Mouse (Mus musculus): ENCODE results near the gene Ptges3l. TPM values are rescaled to one million over a fixed set of nuclear protein-coding genes. Genes with fewer than 3 reads are reported as not detected.

The Ptges3l gene
- polyA plus RNA-seq, 1 experiment from 2014 or later: 8.1 TPM

Small RNA genes lying within 50 kb of the gene (microRNA-seq; reads per million reads assigned to microRNA genes)
- gene Mir6929: 0.55 reads per million

Other genes with a start within 250 kb of the Ptges3l start
- 0.15 and 0.27 TPM in 2 replicates for gene Ccr10, start 249.9 kb downstream of the Ptges3l start, polyA plus RNA-seq (2015; fragmentation: Nextera tagmentation; extraction: Ambion mirVana)
- gene Ezh1, start 198.9 kb downstream of the Ptges3l start, polyA plus RNA-seq (2015; fragmentation: Nextera tagmentation; extraction: Ambion mirVana): 16.9 and 19.8 TPM in 2 replicates
- 84.9 and 92.3 TPM in 2 replicates for gene Ramp2, start 179.3 kb downstream of the Ptges3l start, polyA plus RNA-seq (2015; fragmentation: Nextera tagmentation; extraction: Ambion mirVana)
- gene Vps25, start 171.6 kb downstream of the Ptges3l start, polyA plus RNA-seq (2015; fragmentation: Nextera tagmentation; extraction: Ambion mirVana): 106 and 118 TPM in 2 replicates
- gene Wnk4, start 164.8 kb downstream of the Ptges3l start, polyA plus RNA-seq (2015; fragmentation: Nextera tagmentation; extraction: Ambion mirVana): 9.8 and 10.9 TPM in 2 replicates
- 1.7 and 2.3 TPM in 2 replicates for gene Cntd1, start 146.3 kb downstream of the Ptges3l start, polyA plus RNA-seq (2015; fragmentation: Nextera tagmentation; extraction: Ambion mirVana)
- 193 and 196 TPM in 2 replicates for gene Coa3, start 146.2 kb downstream of the Ptges3l start, polyA plus RNA-seq (2015; fragmentation: Nextera tagmentation; extraction: Ambion mirVana)
- 129 and 130 TPM in 2 replicates for gene Becn1, start 123.0 kb downstream of the Ptges3l start, polyA plus RNA-seq (2015; fragmentation: Nextera tagmentation; extraction: Ambion mirVana)
- 138 and 148 TPM in 2 replicates for gene Psme3, start 109.1 kb downstream of the Ptges3l start, polyA plus RNA-seq (2015; fragmentation: Nextera tagmentation; extraction: Ambion mirVana)
- gene Aoc2, start 100.3 kb downstream of the Ptges3l start, polyA plus RNA-seq (2015; fragmentation: Nextera tagmentation; extraction: Ambion mirVana): 1.3 and 1.7 TPM in 2 replicates
- 0.10 and 0.15 TPM in 2 replicates for gene Aoc3, start 94.7 kb downstream of the Ptges3l start, polyA plus RNA-seq (2015; fragmentation: Nextera tagmentation; extraction: Ambion mirVana)
- not detected in 2 replicates for gene G6pc, start 57.8 kb downstream of the Ptges3l start, polyA plus RNA-seq (2015; fragmentation: Nextera tagmentation; extraction: Ambion mirVana)
- 73.9 and 88.6 TPM in 2 replicates for gene Aarsd1, start 7.7 kb downstream of the Ptges3l start, polyA plus RNA-seq (2015; fragmentation: Nextera tagmentation; extraction: Ambion mirVana)
- gene Gm27029, start 537 bp downstream of the Ptges3l start, polyA plus RNA-seq (2015; fragmentation: Nextera tagmentation; extraction: Ambion mirVana): 9.7 and 10.4 TPM in 2 replicates
- gene Rundc1, start 248 bp downstream of the Ptges3l start, polyA plus RNA-seq (2015; fragmentation: Nextera tagmentation; extraction: Ambion mirVana): 19.5 and 21.8 TPM in 2 replicates
- gene Rpl27, start 17.0 kb upstream of the Ptges3l start, polyA plus RNA-seq (2015; fragmentation: Nextera tagmentation; extraction: Ambion mirVana): 342 and 404 TPM in 2 replicates
- gene Ifi35, start 23.1 kb upstream of the Ptges3l start, polyA plus RNA-seq (2015; fragmentation: Nextera tagmentation; extraction: Ambion mirVana): 9.1 and 10.9 TPM in 2 replicates
- gene Rnd2, start 39.7 kb upstream of the Ptges3l start, polyA plus RNA-seq (2015; fragmentation: Nextera tagmentation; extraction: Ambion mirVana): 14.0 and 16.8 TPM in 2 replicates
- gene Vat1, start 40.9 kb upstream of the Ptges3l start, polyA plus RNA-seq (2015; fragmentation: Nextera tagmentation; extraction: Ambion mirVana): 34.2 and 37.5 TPM in 2 replicates
- 10.6 and 14.8 TPM in 2 replicates for gene Brca1, start 126.6 kb upstream of the Ptges3l start, polyA plus RNA-seq (2015; fragmentation: Nextera tagmentation; extraction: Ambion mirVana)
- gene Nbr1, start 126.8 kb upstream of the Ptges3l start, polyA plus RNA-seq (2015; fragmentation: Nextera tagmentation; extraction: Ambion mirVana): 77.1 and 80.7 TPM in 2 replicates
- gene Tmem106a, start 156.9 kb upstream of the Ptges3l start, polyA plus RNA-seq (2015; fragmentation: Nextera tagmentation; extraction: Ambion mirVana): 3.6 and 3.8 TPM in 2 replicates
- gene Gm11634, start 173.9 kb upstream of the Ptges3l start, polyA plus RNA-seq (2015; fragmentation: Nextera tagmentation; extraction: Ambion mirVana): not detected in 2 replicates
- gene Rdm1, start 201.9 kb upstream of the Ptges3l start, polyA plus RNA-seq (2015; fragmentation: Nextera tagmentation; extraction: Ambion mirVana): 55.5 and 63.7 TPM in 2 replicates
- 3.3 and 3.4 TPM in 2 replicates for gene Arl4d, start 240.2 kb upstream of the Ptges3l start, polyA plus RNA-seq (2015; fragmentation: Nextera tagmentation; extraction: Ambion mirVana)